10 mouse cellular contexts compared by ENCODE assay signal in genomic region chr10:117874936-117875335, GRCm38 (mm10). TPM values are rescaled to one million over a fixed set of nuclear protein-coding genes. Genes with fewer than 3 reads are reported as not detected.
DNase-seq lines count a peak whose midpoint lies in the region.
"Had no signal": no experiment of that assay in that cellular context is flagged by ENCODE, and none has a peak within 500 bp of the region (broad histone marks: within the 10 kb centered on the region; RNA-seq: fewer than 3 reads in every experiment).

No protein-coding gene starts in this region.

- intact Hi-C loops in left cerebral cortex, postnatal 14 days (cut with DNase I), result no loop called here
- intact Hi-C loops in heart, postnatal 14 days (cut with DNase I), result no loop called here

- DNase-seq in frontal cortex, postnatal 10 days (ENCODE audit: low spot score in 2 of 2), result peak; percentile 30
- DNase-seq in layer of hippocampus, adult 8-10 months (ENCODE audit: low spot score in 2 of 2), result peak; percentile 47 to 60
- DNase-seq in left cerebral cortex, postnatal 14 days (ENCODE audit: low spot score in 2 of 2), result peak; percentile 56 to 64
- peak; percentile 12 for DNase-seq in right cerebral cortex, postnatal 4 days
- no peak for DNase-seq in cerebellum, adult 9-11 months
- DNase-seq in embryo, embryonic 9.5 days (ENCODE audit: extremely low spot score), result no peak
- DNase-seq in heart, postnatal 14 days, result no peak
- DNase-seq: adrenal gland, postnatal 10 days; cerebellum, adult 9-10 months; kidney, postnatal 10 days had no signal

RNA-seq across cellular contexts. Expression of gene Rap1b, which starts 29.1 kb away (rescaled TPM):
- total RNA-seq in layer of hippocampus, adult 8-10 months (2022), result 10 to 100 TPM; 56.6 to 59.8 (median 59.1) TPM
- total RNA-seq in left cerebral cortex, postnatal 14 days (2021), result 10 to 100 TPM; 76.6 to 76.7 TPM
- 10 to 100 TPM; 68.6 to 72.2 TPM for total RNA-seq in heart, postnatal 14 days (2021)

Comparison
In these comparisons a context has a peak if more than half of its experiments do, and no peak if none do; other contexts are left out.
1. DNase-seq: peak in frontal cortex, postnatal 10 days (2 of 2), layer of hippocampus, adult 8-10 months (2 of 2), left cerebral cortex, postnatal 14 days (2 of 2) and right cerebral cortex, postnatal 4 days (single experiment); none in cerebellum, adult 9-11 months (single experiment), embryo, embryonic 9.5 days (single experiment) and heart, postnatal 14 days (0 of 2).